Mouse (Mus musculus): Measurements from ENCODE around the gene Sult5a1. TPM values are rescaled to one million over a fixed set of nuclear protein-coding genes. Genes with fewer than 3 reads are reported as not detected.
"Not testable (repeated sequence)": the region's sequence is repeated elsewhere in the genome, so short reads cannot be mapped to it uniquely, and the experiment has no call there.

The Sult5a1 gene
- polyA plus RNA-seq, 1 experiment from 2014 or later: 0.77 TPM

DNA sequence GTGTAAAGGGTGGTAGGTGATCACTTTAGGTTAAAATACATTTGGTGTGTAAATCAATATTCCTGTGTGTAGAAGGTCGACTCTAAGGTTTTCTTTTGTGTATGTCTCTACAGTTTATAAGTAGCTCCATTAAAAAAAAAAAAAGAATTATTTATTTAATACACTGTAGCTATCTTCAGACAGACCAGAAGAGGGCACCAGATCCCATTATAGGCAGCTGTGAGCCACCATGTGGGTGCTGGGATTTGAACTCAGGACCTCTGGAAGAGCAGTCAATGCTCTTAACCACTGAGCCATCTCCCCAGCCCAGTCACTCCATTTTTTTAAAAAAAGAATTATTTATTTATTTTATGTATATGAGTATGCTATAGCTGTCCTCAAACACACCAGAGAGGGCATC lies 50.1 kb downstream of the Sult5a1 start:
- no peaks in the 10 kb centered on the region for H3K27me3 ChIP-seq
- H3K27ac ChIP-seq: no peak overlapping the region
- no peak for ATAC-seq
- H3K4me1 ChIP-seq (replicated peaks): peaks cover 11% of the 10 kb centered on the region
- 76% methylated on average over 1 of the region's 1 CpGs for WGBS
- peaks cover 27% of the 10 kb centered on the region for H3K36me3 ChIP-seq
- no peak overlapping the region for H3K4me2 ChIP-seq (replicated peaks)
- H3K9ac ChIP-seq (replicated peaks): no peak overlapping the region
- no peak overlapping the region for H3K4me3 ChIP-seq (replicated peaks)
- H3K9me3 ChIP-seq: no peaks in the 10 kb centered on the region

DNA sequence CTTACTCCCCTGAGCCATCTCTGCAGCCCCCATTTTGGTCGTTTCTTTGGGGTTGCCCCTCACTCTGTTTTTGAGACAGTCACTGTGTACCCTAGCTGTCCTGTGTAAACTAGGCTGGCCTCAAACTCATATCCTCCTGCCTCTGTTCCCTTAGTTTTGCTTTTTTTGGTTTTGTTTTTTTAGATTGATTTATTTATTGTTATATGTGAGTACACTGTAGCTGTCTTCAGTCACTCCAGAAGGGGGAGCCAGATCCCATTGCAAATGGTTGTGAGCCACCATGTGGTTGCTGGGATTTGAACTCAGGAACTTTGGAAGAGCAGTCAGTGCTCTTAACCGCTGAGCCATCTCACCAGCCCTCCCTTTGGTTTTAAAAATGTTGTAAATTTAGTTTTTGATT lies 51.6 kb downstream of the Sult5a1 start:
- ATAC-seq: no peak
- H3K4me2 ChIP-seq (replicated peaks): no peak overlapping the region
- H3K27me3 ChIP-seq: no peaks in the 10 kb centered on the region
- H3K4me3 ChIP-seq (replicated peaks): no peak overlapping the region
- H3K9me3 ChIP-seq: no peaks in the 10 kb centered on the region
- peaks cover 27% of the 10 kb centered on the region for H3K36me3 ChIP-seq
- WGBS: 41% methylated on average over 2 of the region's 2 CpGs
- no peak overlapping the region for H3K9ac ChIP-seq (replicated peaks)
- H3K27ac ChIP-seq: no peak overlapping the region
- peaks cover 15% of the 10 kb centered on the region for H3K4me1 ChIP-seq (replicated peaks)

DNA sequence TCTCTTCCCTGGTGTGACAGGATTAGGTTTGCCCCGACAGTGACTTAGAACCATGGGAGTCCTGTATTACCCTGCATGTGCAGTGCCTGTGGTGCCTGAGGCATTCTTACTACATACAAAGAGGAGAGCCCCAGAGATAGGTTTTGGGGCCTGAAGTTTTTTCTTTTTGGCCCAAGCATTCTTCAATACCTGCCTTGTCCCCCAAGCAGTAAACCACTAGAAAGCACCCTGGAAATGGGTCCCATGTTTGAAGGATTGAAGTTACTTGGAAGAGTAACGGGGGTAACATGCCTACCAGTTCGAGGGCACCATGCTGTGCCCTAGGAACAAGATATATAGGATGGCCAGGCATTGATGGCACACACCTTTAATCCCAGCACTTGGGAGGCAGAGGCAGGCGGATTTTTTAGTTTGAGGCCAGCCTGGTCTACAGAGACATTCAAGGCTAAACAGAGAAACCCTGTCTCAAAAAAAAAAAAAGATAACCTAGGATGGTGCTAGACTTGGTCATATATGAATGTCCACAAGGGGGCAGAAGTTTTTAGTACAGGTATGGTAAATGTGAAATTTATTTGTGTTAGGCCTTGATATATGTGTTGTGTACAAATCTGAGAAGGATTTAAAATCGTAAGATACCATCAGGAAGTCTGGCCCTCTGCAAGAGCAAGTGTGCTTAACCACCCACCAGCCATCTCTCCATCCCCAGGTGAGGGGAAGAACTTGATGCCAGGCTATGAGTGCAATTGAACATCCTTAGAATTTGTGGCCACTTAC lies 52.4 kb downstream of the Sult5a1 start:
- Histone ChIP-seq H3K27me3 (no peaks in the 10 kb centered on the region), H3K36me3 (peaks cover 27% of the 10 kb centered on the region), H3K4me1 (replicated peaks) (peaks cover 16% of the 10 kb centered on the region), H3K9me3 (no peaks in the 10 kb centered on the region), H3K4me2 (replicated peaks) (no peak overlapping the region), H3K27ac (no peak overlapping the region), H3K4me3 (replicated peaks) (no peak overlapping the region), H3K9ac (replicated peaks) (no peak overlapping the region)
- WGBS: 73% methylated on average over 5 of the region's 5 CpGs
- ATAC-seq: no peak

DNA sequence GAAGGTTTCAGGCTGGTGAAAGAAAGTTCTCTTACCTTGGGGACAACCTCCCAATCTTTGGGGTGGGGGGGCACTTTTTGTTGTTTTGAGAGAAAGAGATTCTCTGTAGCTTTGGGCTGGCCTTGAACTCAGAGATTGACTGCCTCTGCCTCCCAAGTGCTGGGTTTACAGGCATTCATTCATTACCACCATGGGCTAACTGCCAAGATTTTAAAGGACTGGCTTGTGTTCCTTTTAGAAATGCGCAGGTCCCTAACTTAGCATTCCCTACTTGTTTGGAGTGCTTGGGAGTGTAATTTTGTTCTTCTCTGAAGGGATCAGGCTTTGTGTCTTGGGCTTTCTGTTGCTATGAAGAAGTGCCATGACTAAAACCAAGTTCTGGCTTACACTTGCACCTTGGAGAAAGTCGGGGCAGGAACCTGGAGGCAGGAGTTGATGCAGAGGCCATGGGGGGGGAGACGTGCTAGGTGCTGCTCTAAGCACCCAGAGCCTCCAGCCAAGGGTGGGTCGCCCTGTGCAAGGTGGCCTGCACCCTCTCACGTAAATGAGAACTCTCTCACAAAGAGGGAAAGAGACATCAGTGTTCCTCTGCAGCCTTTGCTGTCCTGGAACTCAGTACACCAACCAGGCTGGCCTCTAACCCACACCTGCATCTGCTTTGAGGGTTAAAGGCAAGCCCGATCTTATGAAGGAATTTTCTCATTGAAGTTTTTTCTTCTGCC lies 53.9 kb downstream of the Sult5a1 start:
- no peak overlapping the region for H3K27ac ChIP-seq
- H3K4me3 ChIP-seq (replicated peaks): peak overlapping the region; percentile 75; the same call in 1 of the 2 replicates
- H3K27me3 ChIP-seq: no peaks in the 10 kb centered on the region
- ATAC-seq: no peak
- peaks cover 27% of the 10 kb centered on the region for H3K36me3 ChIP-seq
- no peaks in the 10 kb centered on the region for H3K9me3 ChIP-seq
- 87% methylated on average over 6 of the region's 6 CpGs for WGBS
- peak overlapping the region; percentile 96 for H3K4me2 ChIP-seq (replicated peaks)
- peaks cover 16% of the 10 kb centered on the region for H3K4me1 ChIP-seq (replicated peaks)
- peak overlapping the region; percentile 99; the same call in 1 of the 2 replicates for H3K9ac ChIP-seq (replicated peaks)

DNA sequence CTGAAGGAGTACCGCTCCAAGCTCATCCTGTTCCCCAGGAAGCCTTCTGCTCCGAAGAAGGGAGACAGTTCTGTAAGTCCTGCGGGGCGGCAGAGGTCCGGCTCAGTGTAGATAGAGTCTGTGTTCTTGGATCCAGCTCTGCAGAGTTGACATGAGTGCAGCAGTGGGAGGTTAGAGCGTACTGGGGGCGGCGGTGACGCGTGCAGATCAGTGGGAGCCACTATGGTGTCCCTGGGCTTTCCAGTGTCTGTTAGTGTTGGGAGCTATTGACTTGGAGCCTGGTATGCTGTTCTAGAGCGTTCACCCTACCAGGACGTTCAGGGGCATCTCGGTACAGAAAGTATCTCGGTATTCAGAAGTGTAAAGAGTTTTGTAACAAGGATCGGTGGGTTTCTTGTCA lies 54.8 kb downstream of the Sult5a1 start:
- H3K4me2 ChIP-seq (replicated peaks): peak overlapping the region; percentile 96
- WGBS: 20% methylated on average over 15 of the region's 15 CpGs
- peaks cover 16% of the 10 kb centered on the region for H3K4me1 ChIP-seq (replicated peaks)
- H3K9me3 ChIP-seq: no peaks in the 10 kb centered on the region
- peak overlapping the region; percentile 92; the same call in 1 of the 2 replicates for H3K27ac ChIP-seq
- peak overlapping the region; percentile 75 for H3K4me3 ChIP-seq (replicated peaks)
- no peak for ATAC-seq
- no peaks in the 10 kb centered on the region for H3K27me3 ChIP-seq
- H3K36me3 ChIP-seq: peaks cover 31% of the 10 kb centered on the region
- peak overlapping the region; percentile 99 for H3K9ac ChIP-seq (replicated peaks)

DNA sequence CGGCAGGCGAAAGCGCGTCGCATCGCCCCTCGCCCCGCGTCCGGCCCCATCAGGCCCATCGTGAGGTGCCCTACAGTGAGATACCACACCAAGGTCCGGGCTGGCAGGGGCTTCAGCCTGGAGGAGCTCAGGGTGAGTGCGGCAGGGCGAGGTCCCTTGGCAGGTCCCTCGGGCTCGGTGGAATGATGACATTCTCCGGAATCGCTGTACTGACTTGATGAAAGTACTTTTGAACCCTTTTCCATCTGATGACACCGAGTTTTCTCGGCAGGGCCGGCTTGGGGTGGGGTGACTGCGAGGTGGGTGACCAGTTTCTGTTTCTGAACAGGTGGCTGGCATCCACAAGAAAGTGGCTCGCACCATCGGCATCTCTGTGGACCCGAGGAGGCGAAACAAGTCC lies 55.3 kb downstream of the Sult5a1 start:
- H3K36me3 ChIP-seq: peaks cover 35% of the 10 kb centered on the region
- peak overlapping the region; percentile 92 for H3K27ac ChIP-seq
- H3K9ac ChIP-seq (replicated peaks): peak overlapping the region; percentile 99
- not testable (repeated sequence) for ATAC-seq, H3K27me3 ChIP-seq, H3K9me3 ChIP-seq
- 1% methylated on average over 26 of the region's 26 CpGs for WGBS
- H3K4me2 ChIP-seq (replicated peaks): peak overlapping the region; percentile 96
- peaks cover 16% of the 10 kb centered on the region for H3K4me1 ChIP-seq (replicated peaks)
- peak overlapping the region; percentile 75 for H3K4me3 ChIP-seq (replicated peaks)

DNA sequence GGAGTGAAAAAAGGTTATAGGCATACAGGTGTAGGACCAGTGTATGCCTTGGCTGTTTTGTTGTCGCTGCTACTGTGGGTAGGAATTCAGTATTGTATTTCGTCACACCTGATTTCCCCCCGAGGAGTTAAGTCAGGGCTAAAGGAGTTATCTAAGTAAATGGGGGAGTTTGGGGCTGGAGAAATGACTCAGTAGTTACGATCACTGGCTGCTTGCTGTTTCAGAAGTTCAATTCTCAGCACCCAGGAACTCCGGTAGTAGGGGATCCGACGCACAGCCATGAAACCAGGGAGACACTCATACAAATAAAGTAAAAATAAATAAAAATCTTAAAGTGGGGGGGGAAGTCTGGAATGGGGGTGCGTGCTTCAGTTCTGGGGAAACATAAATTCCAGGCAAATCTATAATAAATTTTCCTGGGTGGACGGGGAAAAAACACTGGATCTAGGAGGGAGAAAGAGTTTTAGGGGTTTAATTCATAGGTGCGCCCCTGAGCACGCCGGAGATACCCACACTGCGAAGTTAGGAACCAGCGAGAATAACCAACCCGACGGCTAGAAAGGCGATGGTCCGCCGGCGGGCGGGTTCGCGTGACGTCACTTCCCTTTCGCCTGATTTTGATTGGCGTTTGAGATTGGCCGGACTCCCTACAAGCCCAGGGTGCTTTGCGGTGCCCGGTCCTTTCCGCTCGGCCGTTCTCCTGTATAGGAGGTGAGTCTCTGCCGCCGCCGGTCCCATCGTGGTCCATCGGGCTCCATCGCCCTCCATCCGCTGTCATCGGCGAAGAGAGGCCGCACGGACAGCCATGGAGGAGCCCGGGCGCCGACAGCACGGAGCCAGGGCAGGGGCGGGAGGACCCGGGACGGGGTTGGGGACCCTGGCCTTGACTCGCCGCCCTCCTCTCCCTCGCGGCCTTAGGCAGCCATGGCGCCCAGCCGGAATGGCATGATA lies 56.1 kb downstream of the Sult5a1 start, which contains the start of gene Rpl13:
Gene Rpl13, plus strand, starts transcription at position 616 of the 951 bp plus-strand sequence.
- Histone ChIP-seq H3K27ac (peak within 1 kb of the TSS; percentile 92), H3K27me3 (no peaks in the 10 kb centered on the region), H3K4me1 (replicated peaks) (peaks cover 16% of the 10 kb centered on the region), H3K9me3 (no peaks in the 10 kb centered on the region), H3K4me3 (replicated peaks) (peak within 1 kb of the TSS; percentile 75), H3K36me3 (peaks cover 44% of the 10 kb centered on the region), H3K4me2 (replicated peaks) (peak within 1 kb of the TSS; percentile 96), H3K9ac (replicated peaks) (peak within 1 kb of the TSS; percentile 99)
- peak; percentile 98 for ATAC-seq
- WGBS: 2% methylated on average over 56 of the region's 56 CpGs

DNA sequence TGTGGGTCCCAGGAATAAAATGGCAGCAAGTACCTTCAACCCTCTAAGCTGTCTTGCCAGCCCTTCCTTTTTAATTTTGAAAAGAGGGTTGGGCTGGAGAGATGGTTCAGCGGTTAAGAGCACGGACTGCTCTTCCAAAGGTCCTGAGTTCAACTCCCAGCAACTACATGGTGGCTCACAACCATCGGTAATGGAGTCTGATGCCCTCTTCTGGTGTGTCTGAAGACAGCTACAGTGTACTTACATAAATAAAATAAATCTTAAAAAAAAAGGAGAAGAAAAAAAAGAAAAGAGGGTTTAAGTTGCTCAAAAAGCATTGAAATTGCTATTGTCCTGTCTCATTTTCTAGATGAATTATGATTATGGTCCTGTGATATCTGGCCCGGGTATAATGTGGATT lies 56.9 kb downstream of the Sult5a1 start:
- Histone ChIP-seq H3K4me2 (replicated peaks) (no peak overlapping the region), H3K9ac (replicated peaks) (no peak overlapping the region), H3K9me3 (no peaks in the 10 kb centered on the region), H3K4me3 (replicated peaks) (no peak overlapping the region), H3K27me3 (no peaks in the 10 kb centered on the region), H3K4me1 (replicated peaks) (peaks cover 16% of the 10 kb centered on the region), H3K36me3 (peaks cover 47% of the 10 kb centered on the region), H3K27ac (no peak overlapping the region)
- no peak for ATAC-seq
- 78% methylated on average over 4 of the region's 4 CpGs for WGBS

DNA sequence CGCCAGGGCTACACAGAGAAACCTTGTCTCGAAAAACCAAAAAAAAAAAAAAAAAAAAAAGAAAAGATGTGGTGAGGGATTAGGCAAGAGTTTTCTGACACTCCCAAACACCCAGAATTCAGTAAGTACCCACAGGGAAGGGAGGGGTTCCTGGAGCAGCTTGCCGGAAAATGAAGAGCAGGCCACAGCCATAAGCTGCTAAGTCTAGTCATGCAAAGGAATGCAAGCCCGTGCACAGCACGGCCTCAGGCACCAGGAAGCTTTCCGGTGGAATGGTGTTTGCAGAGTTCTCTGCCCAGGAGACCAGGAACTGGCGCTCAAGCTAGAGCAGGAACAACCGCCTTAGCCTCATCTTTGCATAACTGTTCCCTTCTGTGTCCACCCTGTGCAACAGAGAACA lies 57.8 kb downstream of the Sult5a1 start:
- no peaks in the 10 kb centered on the region for H3K27me3 ChIP-seq
- ATAC-seq: no peak
- no peak overlapping the region for H3K4me3 ChIP-seq (replicated peaks)
- peaks cover 16% of the 10 kb centered on the region for H3K4me1 ChIP-seq (replicated peaks)
- WGBS: 54% methylated on average over 8 of the region's 8 CpGs
- no peak overlapping the region for H3K4me2 ChIP-seq (replicated peaks)
- no peaks in the 10 kb centered on the region for H3K9me3 ChIP-seq
- H3K27ac ChIP-seq: no peak overlapping the region
- peaks cover 47% of the 10 kb centered on the region for H3K36me3 ChIP-seq
- no peak overlapping the region; the same call in 1 of the 2 replicates for H3K9ac ChIP-seq (replicated peaks)

DNA sequence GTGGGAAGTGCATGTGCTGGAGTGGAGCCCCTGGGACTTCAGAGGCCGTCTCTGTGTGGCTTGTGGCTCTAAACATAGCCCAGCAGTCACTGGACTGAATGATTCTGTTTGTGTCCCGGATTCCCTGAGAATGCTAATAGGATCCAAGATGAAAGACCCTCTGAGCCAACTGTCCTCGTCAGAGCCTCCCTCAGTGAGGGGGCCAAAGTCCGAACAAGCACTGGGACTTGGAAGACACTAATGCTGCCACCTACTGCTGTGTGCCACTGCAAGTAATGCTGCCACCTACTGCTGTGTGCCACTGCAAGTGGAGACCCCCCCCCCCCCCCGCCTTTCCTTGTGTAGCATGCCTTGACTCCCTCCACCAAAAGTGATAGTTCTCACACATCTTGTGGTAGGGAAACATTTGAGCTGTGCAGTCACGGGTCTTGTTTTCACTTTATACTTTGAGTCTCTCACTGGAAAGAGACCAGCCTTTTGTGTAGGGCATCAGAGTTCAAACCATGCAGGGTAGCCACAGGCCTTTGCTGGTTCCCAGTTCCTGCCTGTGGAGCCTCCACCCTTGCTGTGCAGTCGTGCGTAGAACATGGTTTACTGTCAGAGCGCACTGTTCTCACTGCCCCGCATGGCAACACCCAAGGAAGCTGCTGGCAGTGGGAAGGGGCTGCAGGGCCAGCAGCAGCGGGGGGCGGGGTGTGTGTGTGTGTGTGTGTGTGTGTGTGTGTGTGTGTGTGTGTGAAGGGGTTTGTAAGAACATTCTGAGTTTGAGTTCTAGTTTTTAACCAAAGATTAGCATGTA lies 60.1 kb downstream of the Sult5a1 start:
- H3K9ac ChIP-seq (replicated peaks): no peak overlapping the region; the same call in 1 of the 2 replicates
- H3K4me1 ChIP-seq (replicated peaks): peaks cover 4% of the 10 kb centered on the region
- H3K27ac ChIP-seq: no peak overlapping the region
- no peak for ATAC-seq
- no peak overlapping the region for H3K4me3 ChIP-seq (replicated peaks)
- H3K9me3 ChIP-seq: no peaks in the 10 kb centered on the region
- no peak overlapping the region for H3K4me2 ChIP-seq (replicated peaks)
- WGBS: 72% methylated on average over 12 of the region's 12 CpGs
- peaks cover 48% of the 10 kb centered on the region for H3K36me3 ChIP-seq
- H3K27me3 ChIP-seq: no peaks in the 10 kb centered on the region

DNA sequence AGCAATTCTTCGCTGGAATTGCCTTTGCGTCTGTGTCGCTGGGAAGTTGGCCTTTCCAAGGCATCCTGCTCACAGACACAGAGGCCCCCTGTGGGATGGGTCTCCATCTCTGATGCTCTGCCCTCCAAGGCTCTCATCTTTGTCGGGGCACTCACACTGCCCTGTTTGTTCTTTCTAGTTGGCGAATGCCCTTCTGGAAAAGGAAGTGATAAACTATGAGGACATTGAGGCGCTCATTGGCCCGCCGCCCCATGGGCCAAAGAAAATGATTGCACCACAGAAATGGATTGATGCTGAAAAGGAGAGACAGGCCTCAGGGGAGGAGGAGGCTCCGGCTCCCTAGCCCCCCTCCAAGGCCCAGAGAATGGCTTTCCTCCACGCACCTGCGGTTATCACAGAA lies 60.9 kb downstream of the Sult5a1 start:
- no peaks in the 10 kb centered on the region for H3K27me3 ChIP-seq
- H3K27ac ChIP-seq: no peak overlapping the region
- no peak overlapping the region for H3K4me3 ChIP-seq (replicated peaks)
- H3K4me2 ChIP-seq (replicated peaks): no peak overlapping the region
- H3K4me1 ChIP-seq (replicated peaks): peaks cover 4% of the 10 kb centered on the region
- 92% methylated on average over 11 of the region's 11 CpGs for WGBS
- H3K9me3 ChIP-seq: no peaks in the 10 kb centered on the region
- no peak for ATAC-seq
- H3K36me3 ChIP-seq: peaks cover 53% of the 10 kb centered on the region
- 0 out of 2 replicates have a peak overlapping the region, but pooled peaks have one; percentile 15 for H3K9ac ChIP-seq (replicated peaks)
